Mouse (Mus musculus) ES-Bruce4 (cell line): ENCODE measurements around the gene Ppcs.

Experiments
- CTCF ChIP-seq: IDR thresholded peaks from one replicate; pipeline ENCODE4 v1.8.1; 2011; ENCODE audit warnings: low read depth, low read length
- EP300 ChIP-seq: IDR thresholded peaks from 2 replicates; pipeline ENCODE4 v1.6.1; 2011; ENCODE audit warnings: low read depth, low read length; ENCODE audit not compliant: insufficient read depth
- POLR2A ChIP-seq: IDR thresholded peaks from one replicate; pipeline ENCODE4 v1.8.1; 2011; ENCODE audit warnings: low read length; ENCODE audit not compliant: insufficient read depth

- TF ChIP-seq CTCF = no peak
- TF ChIP-seq POLR2A = no peak
- no peak for TF ChIP-seq EP300
Observed at GRCm38 (mm10) chr4:119398751-119399150, 23.5 kb downstream of the Ppcs start.
